Mouse (Mus musculus) heart, adult 2 months (tissue): ENCODE measurements around the gene Herc6. TPM values are rescaled to one million over a fixed set of nuclear protein-coding genes. Genes with fewer than 3 reads are reported as not detected.
A peak's percentile ranks its signal among the peaks of the same experiment; 100 is the strongest.

Source experiments
- DNase-seq, 2 experiments: peaks; one replicate each; pipeline ENCODE4 v3.0.0; 2021
- H3K27ac ChIP-seq: fragments of 200-600 bp; 2 replicates; pipeline ENCODE4 v1.8.1; 2022
- H3K27me3 ChIP-seq: fragments of 200-500 bp; 2 replicates; pipeline ENCODE4 v1.6.1; 2012; ENCODE audit warnings: mild to moderate bottlenecking, low read length, inconsistent platforms, mixed read lengths; ENCODE audit not compliant: control insufficient read depth, insufficient read depth
- H3K36me3 ChIP-seq: fragments of 200-500 bp; 2 replicates; pipeline ENCODE4 v1.6.1; 2012; ENCODE audit warnings: low read length, inconsistent platforms; ENCODE audit not compliant: control insufficient read depth, insufficient read depth
- H3K4me1 ChIP-seq: fragments of 200-500 bp; 2 replicates; pipeline ENCODE4 v1.6.1; 2011; ENCODE audit warnings: low read length; ENCODE audit not compliant: control insufficient read depth, insufficient read depth
- H3K4me3 ChIP-seq: fragments of 200-600 bp; 2 replicates; pipeline ENCODE4 v1.8.1; 2022
- H3K79me2 ChIP-seq: fragments of 200-500 bp; replicated peaks from 2 replicates; pipeline ENCODE4 v1.6.1; 2012; ENCODE audit warnings: mild to moderate bottlenecking, inconsistent platforms, low read length, moderate library complexity, mixed read lengths; ENCODE audit not compliant: control insufficient read depth, insufficient read depth
- H3K9ac ChIP-seq: fragments of 200-500 bp; 2 replicates; pipeline ENCODE4 v1.6.1; 2012; ENCODE audit warnings: low read depth, mild to moderate bottlenecking, control low read depth, inconsistent platforms, low read length, mixed read lengths
- CTCF ChIP-seq: fragments of 200-600 bp; IDR thresholded peaks from 2 replicates; pipeline ENCODE4 v1.8.1; 2022; ENCODE audit warnings: antibody characterized with exemption, mild to moderate bottlenecking, moderate library complexity
- EP300 ChIP-seq: fragments of 200-500 bp; IDR thresholded peaks from 2 replicates; pipeline ENCODE4 v1.6.1; 2011; ENCODE audit warnings: low read depth, low read length, control low read depth; ENCODE audit not compliant: insufficient read depth
- POLR2A ChIP-seq: fragments of 200-500 bp; IDR thresholded peaks from 2 replicates; pipeline ENCODE4 v1.6.1; 2011; ENCODE audit warnings: mild to moderate bottlenecking, low read depth, low read length, control low read depth; ENCODE audit not compliant: insufficient read depth
- WGBS: fragments of 180-500 bp; shearing (Covaris S2); methylation state at CpG from one replicate; pipeline ENCODE4 v1.1.7; 2018; 5-methylcytosine and 5-hydroxymethylcytosine counted together
- intact Hi-C: fragments of 180-260 bp; cut with DNase I; formaldehyde crosslinking; loops from one replicate; pipeline ENCODE4 v1.15.1; 2025
- polyA plus RNA-seq: library from polyadenylated mRNA; depleted of rRNA; stranded (reverse); fragments of >200 nt; gene quantifications from 2 replicates; pipeline ENCODE4 v1.2.3, GENCODE M21; 2012
- total RNA-seq, 2 experiments: library from RNA; stranded (reverse); gene quantifications; 2 replicates each; pipeline ENCODE4 v1.2.3; 2021

Gene Herc6
- total and polyA plus RNA-seq, 3 experiments = 2.6 to 3.8 (median 3.4) TPM

DNA sequence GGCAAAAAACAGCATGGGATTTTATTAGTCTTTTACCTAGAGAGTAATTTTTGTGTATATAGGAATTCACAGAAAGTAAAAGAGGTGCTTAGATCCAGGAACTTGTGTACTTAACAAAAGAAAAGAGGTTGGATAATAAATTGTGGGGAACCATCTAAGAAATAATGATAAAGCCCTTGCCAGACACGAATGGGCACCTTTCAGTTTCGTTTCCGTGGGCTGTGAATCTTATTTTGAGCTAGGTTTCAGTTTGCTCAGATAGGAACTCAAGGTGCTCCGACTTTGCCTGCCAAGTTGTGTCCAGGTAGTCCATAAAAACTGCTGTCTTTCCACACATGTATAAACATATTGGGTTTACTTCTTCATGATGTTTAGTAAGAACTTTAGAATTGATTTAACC is 1.6 kb downstream of the Herc6 start:
- H3K27ac ChIP-seq = peak overlapping the region; percentile 10; the same call in 1 of the 2 replicates
- H3K79me2 ChIP-seq = no peaks in the 10 kb centered on the region
- TF ChIP-seq EP300 (no peak), CTCF (no peak)
- no peak for DNase-seq
- H3K4me1 ChIP-seq = peaks cover 2% of the 10 kb centered on the region; the same call in 1 of the 2 replicates
- intact Hi-C loops = loop anchor here (5.0 kb wide), 2 partner anchors 110 to 660 kb away; partner anchors contain the start of genes Nt5c3, Pyurf and Vmn1r4
- 0 out of 2 replicates have a peak, but pooled peaks cover 2% of the 10 kb centered on the region for H3K36me3 ChIP-seq
- H3K27me3 ChIP-seq = no peaks in the 10 kb centered on the region
- 60% methylated on average over 4 of the region's 4 CpGs for WGBS
- no peak overlapping the region for H3K9ac ChIP-seq
- no peak overlapping the region; the same call in 1 of the 2 replicates for H3K4me3 ChIP-seq

DNA sequence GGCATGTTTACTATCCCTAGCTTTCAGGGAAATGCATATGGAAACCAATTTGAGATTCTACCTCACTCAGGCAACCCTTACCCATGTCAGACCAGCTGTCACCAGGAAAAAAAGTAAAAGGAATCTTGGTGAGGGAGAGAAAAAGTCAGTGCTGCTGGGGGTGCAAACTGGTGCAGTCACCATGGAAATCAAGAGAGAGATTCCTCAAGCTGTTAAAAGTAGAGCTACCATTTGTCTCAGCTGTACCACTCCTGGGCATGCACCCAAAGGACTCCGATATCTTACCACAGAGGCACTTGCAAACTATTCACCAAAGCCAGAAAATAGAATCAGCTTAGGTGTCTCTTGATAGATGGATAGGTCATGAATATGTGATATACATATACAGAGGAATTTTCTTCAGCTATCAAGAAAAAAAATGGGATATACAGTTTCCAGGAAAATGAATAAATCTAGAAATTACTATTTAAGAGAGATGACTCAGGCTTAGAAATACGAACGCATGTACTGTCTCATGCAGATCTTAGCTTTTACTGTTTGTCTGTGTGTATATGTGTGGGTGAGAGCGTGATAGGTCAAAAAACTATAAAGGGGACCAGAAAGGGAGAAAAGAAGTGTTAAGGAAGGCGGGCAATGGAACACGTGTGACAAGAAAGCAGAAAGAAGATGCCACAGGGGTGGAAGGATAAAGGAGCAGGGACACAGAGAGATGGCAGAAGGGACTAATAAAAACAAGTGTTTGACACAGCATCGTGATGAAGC is 24.9 kb downstream of the Herc6 start:
- no peak overlapping the region for H3K4me3 ChIP-seq
- no peak for TF ChIP-seq EP300
- no peak for TF ChIP-seq POLR2A
- no peak for TF ChIP-seq CTCF
- H3K9ac ChIP-seq = no peak overlapping the region
- no peaks in the 10 kb centered on the region for H3K79me2 ChIP-seq
- H3K27me3 ChIP-seq = no peaks in the 10 kb centered on the region
- intact Hi-C loops = no loop called here
- DNase-seq = no peak
- no peaks in the 10 kb centered on the region for H3K4me1 ChIP-seq
- H3K27ac ChIP-seq = no peak overlapping the region
- WGBS = 93% methylated on average over 7 of the region's 7 CpGs
- H3K36me3 ChIP-seq = no peaks in the 10 kb centered on the region

DNA sequence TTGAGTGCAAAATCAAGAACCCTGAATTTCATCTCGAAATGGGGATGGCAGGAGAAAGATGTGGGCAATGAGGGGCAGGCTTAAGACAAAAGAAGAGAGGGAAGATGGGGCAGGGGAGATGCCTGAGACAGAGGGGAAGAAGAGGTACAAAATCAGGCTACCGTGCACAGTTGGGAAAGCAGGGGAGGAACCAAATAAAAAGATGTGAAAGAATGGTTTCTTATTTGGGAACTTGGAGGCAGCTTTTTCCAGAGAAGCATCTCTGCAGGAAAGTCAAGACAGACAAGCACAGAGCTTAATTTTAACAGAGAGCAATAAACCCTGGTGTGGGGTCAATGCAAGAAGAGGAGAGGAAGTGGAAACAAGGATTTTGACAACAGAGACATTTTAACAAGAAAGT is 27.2 kb downstream of the Herc6 start:
- H3K27me3 ChIP-seq = no peaks in the 10 kb centered on the region
- no peak for DNase-seq
- H3K4me3 ChIP-seq = no peak overlapping the region
- H3K4me1 ChIP-seq = no peaks in the 10 kb centered on the region
- intact Hi-C loops = no loop called here
- H3K9ac ChIP-seq = no peak overlapping the region
- TF ChIP-seq POLR2A (no peak), EP300 (no peak)
- 90% methylated on average over 2 of the region's 2 CpGs for WGBS
- H3K79me2 ChIP-seq = no peaks in the 10 kb centered on the region
- no peaks in the 10 kb centered on the region for H3K36me3 ChIP-seq
- H3K27ac ChIP-seq = no peak overlapping the region

DNA sequence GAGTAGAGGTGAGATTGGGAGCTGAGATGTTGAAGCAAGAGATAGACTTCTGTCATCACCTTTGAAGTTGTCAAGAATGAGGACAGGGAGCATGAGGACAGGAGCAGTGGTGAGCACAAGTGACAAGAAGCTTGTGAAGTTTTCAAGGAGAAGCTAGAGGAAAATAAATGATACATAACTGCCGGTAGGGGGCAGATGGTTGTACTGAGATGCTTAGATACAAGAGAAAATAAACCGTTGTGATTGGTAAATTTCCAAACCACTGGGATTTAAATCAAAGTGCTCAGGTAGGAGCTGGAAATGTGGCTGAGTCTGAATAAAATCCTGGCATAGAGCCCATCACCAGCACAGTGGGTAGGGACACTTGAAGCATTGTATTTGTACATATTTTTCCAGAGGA is 28.8 kb downstream of the Herc6 start:
- no peak overlapping the region for H3K9ac ChIP-seq
- TF ChIP-seq CTCF (peak; percentile 66), EP300 (no peak)
- H3K4me1 ChIP-seq = no peaks in the 10 kb centered on the region
- H3K79me2 ChIP-seq = no peaks in the 10 kb centered on the region
- no peaks in the 10 kb centered on the region for H3K36me3 ChIP-seq
- DNase-seq = no peak
- intact Hi-C loops = loop anchor here (1.0 kb wide), 1 partner anchor 250 kb away; no protein-coding TSS in a partner anchor
- H3K27me3 ChIP-seq = no peaks in the 10 kb centered on the region
- WGBS = 33% methylated on average over 2 of the region's 2 CpGs
- no peak overlapping the region for H3K4me3 ChIP-seq
- H3K27ac ChIP-seq = no peak overlapping the region

DNA sequence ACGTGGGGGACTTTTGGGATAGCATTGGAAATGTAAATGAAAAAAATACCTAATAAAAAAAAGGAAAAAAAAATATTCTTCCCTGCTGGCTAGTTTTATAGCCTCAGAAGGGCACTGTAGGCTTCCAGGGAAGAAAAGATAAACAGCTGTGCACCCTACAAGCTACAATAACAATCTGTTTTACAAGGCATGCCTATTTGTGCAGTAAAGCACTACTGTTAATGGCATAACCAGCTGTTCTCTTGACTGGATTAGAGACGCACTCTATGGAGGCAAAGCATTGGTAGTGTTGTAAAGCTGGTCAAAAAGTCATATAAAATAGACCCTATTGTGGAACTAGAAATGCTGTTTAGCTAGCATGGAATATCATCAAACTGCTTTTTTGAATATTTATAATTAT is 35.0 kb downstream of the Herc6 start:
- no peak overlapping the region for H3K4me3 ChIP-seq
- H3K9ac ChIP-seq = no peak overlapping the region
- no peak for TF ChIP-seq POLR2A
- TF ChIP-seq EP300 = no peak
- TF ChIP-seq CTCF = no peak
- no peak overlapping the region for H3K27ac ChIP-seq
- no peaks in the 10 kb centered on the region for H3K27me3 ChIP-seq
- DNase-seq = no peak
- intact Hi-C loops = no loop called here
- WGBS = 82% methylated on average over 2 of the region's 2 CpGs
- no peaks in the 10 kb centered on the region for H3K4me1 ChIP-seq
- no peaks in the 10 kb centered on the region for H3K79me2 ChIP-seq
- H3K36me3 ChIP-seq = no peaks in the 10 kb centered on the region; the same call in 1 of the 2 replicates

GRCm38 (mm10) chr6:57639531-57639930 is 58.7 kb downstream of the Herc6 start:
- H3K27me3 ChIP-seq = no peaks in the 10 kb centered on the region
- H3K4me1 ChIP-seq = no peaks in the 10 kb centered on the region
- intact Hi-C loops = no loop called here
- H3K27ac ChIP-seq = no peak overlapping the region
- H3K9ac ChIP-seq = no peak overlapping the region
- WGBS = 58% methylated on average over 1 of the region's 1 CpGs
- H3K79me2 ChIP-seq = no peaks in the 10 kb centered on the region
- no peak for DNase-seq
- H3K36me3 ChIP-seq = no peaks in the 10 kb centered on the region
- H3K4me3 ChIP-seq = no peak overlapping the region
- TF ChIP-seq POLR2A (no peak), CTCF (no peak), EP300 (no peak)
